Mouse (Mus musculus) CH12.LX (cell line): Measurements from ENCODE around the gene Ugt2b38. TPM values are rescaled to one million over a fixed set of nuclear protein-coding genes. Genes with fewer than 3 reads are reported as not detected.

ENCODE experiments used
- DNase-seq: peaks from one replicate; pipeline ENCODE4 v3.0.0-alpha.2; 2013; ENCODE audit errors: extremely low read depth
- H3K27ac ChIP-seq: 2 replicates; pipeline ENCODE4 v1.5.1; 2012; ENCODE audit warnings: low read depth, mild to moderate bottlenecking, control low read depth, moderate library complexity; ENCODE audit not compliant: insufficient read depth
- H3K27me3 ChIP-seq: replicated peaks from 2 replicates; pipeline ENCODE3; 2012; ENCODE audit warnings: inconsistent platforms
- H3K36me3 ChIP-seq, 2 experiments: replicated peaks in 1 of 2; 2 replicates each; pipeline versions ENCODE3 to v1.6.1; 2012; ENCODE audit warnings: inconsistent platforms in 1 of 2, low read length in 1 of 2, mild to moderate bottlenecking in 1 of 2, mixed read lengths in 1 of 2, moderate library complexity in 1 of 2; ENCODE audit not compliant: control insufficient read depth in 1 of 2, insufficient read depth in 1 of 2
- H3K4me1 ChIP-seq, 2 experiments: 2 replicates each; pipeline ENCODE4 v1.6.1; 2012; ENCODE audit warnings: inconsistent platforms in 1 of 2, moderate library complexity in 1 of 2; ENCODE audit not compliant: insufficient read depth in 2 of 2, control insufficient read depth in 1 of 2
- H3K4me2 ChIP-seq: 2 replicates; pipeline ENCODE4 v1.6.1; 2012; ENCODE audit warnings: low read depth, mild to moderate bottlenecking, control low read depth; ENCODE audit not compliant: poor library complexity, insufficient read depth, severe bottlenecking
- H3K4me3 ChIP-seq, 3 experiments: fragments of 150-350 bp in 1 of 3; sonication (generic) in 1 of 3; replicated peaks in 1 of 3; 2 replicates each; pipeline versions ENCODE3 to v1.5.1; 2011 to 2012; ENCODE audit warnings: low read depth in 2 of 3, low read length in 2 of 3, mild to moderate bottlenecking in 2 of 3, moderate library complexity in 2 of 3, control low read depth in 1 of 3, improper control_type of control experiment in 1 of 3, inconsistent platforms in 1 of 3, mixed read lengths in 1 of 3; ENCODE audit not compliant: poor library complexity in 1 of 3
- H3K79me2 ChIP-seq: replicated peaks from 2 replicates; pipeline ENCODE4 v1.6.1; 2012; ENCODE audit warnings: mild to moderate bottlenecking, moderate library complexity; ENCODE audit not compliant: control insufficient read depth, poor library complexity, insufficient read depth, severe bottlenecking; ENCODE audit errors: extremely low read depth
- H3K9ac ChIP-seq: 2 replicates; pipeline ENCODE4 v1.6.1; 2012; ENCODE audit warnings: low read depth, mild to moderate bottlenecking, control low read depth, moderate library complexity; ENCODE audit not compliant: insufficient read depth
- H3K9me3 ChIP-seq: replicated peaks from 2 replicates; pipeline ENCODE3; 2012; ENCODE audit warnings: low read length, inconsistent platforms, mixed read lengths
- CHD1 ChIP-seq: IDR thresholded peaks from 2 replicates; pipeline ENCODE4 v1.6.1; 2012; ENCODE audit warnings: low read depth, low read length, improper control_type of control experiment, inconsistent platforms
- CHD2 ChIP-seq: IDR thresholded peaks from 2 replicates; pipeline ENCODE4 v1.6.1; 2011; ENCODE audit warnings: low read length, improper control_type of control experiment
- CTCF ChIP-seq, 2 experiments: IDR thresholded peaks in 1 of 2; conservative IDR thresholded peaks in 1 of 2; 2 replicates each; pipeline ENCODE4 v1.5.1; 2011 to 2012; ENCODE audit warnings: low read depth in 2 of 2, low read length in 2 of 2, improper control_type of control experiment in 1 of 2, inconsistent platforms in 1 of 2, mild to moderate bottlenecking in 1 of 2, moderate library complexity in 1 of 2
- EP300 ChIP-seq: IDR thresholded peaks from 2 replicates; pipeline ENCODE4 v1.6.1; 2011; ENCODE audit warnings: low read length, improper control_type of control experiment
- ETS1 ChIP-seq: conservative IDR thresholded peaks from 2 replicates; pipeline ENCODE4 v1.6.1; 2012; ENCODE audit warnings: low read depth, mild to moderate bottlenecking, inconsistent platforms, low read length, improper control_type of control experiment, moderate library complexity
- GABPA ChIP-seq: IDR thresholded peaks from 2 replicates; pipeline ENCODE4 v1.6.1; 2012; ENCODE audit warnings: low read depth, low read length, improper control_type of control experiment, inconsistent platforms; ENCODE audit not compliant: insufficient replicate concordance
- HCFC1 ChIP-seq: IDR thresholded peaks from 2 replicates; pipeline ENCODE4 v1.6.1; 2012; ENCODE audit warnings: low read depth, mild to moderate bottlenecking, inconsistent platforms, low read length, improper control_type of control experiment
- JUN ChIP-seq: IDR thresholded peaks from 2 replicates; pipeline ENCODE4 v1.6.1; 2011; ENCODE audit warnings: low read depth, mild to moderate bottlenecking, low read length, improper control_type of control experiment, moderate library complexity; ENCODE audit not compliant: insufficient read depth
- JUND ChIP-seq: conservative IDR thresholded peaks from 2 replicates; pipeline ENCODE4 v1.6.1; 2011; ENCODE audit warnings: low read depth, low read length, improper control_type of control experiment
- MAX ChIP-seq: IDR thresholded peaks from 2 replicates; pipeline ENCODE4 v1.6.1; 2011; ENCODE audit warnings: low read length, improper control_type of control experiment
- MEF2A ChIP-seq: IDR thresholded peaks from 2 replicates; pipeline ENCODE4 v1.6.1; 2014; ENCODE audit warnings: low read depth, mild to moderate bottlenecking, inconsistent platforms, low read length, improper control_type of control experiment, borderline replicate concordance
- MXI1 ChIP-seq: IDR thresholded peaks from 2 replicates; pipeline ENCODE4 v1.6.1; 2011; ENCODE audit warnings: mild to moderate bottlenecking, low read depth, low read length, improper control_type of control experiment
- PAX5 ChIP-seq: IDR thresholded peaks from 2 replicates; pipeline ENCODE4 v1.6.1; 2012; ENCODE audit warnings: low read length, inconsistent platforms, mixed read lengths
- POLR2A ChIP-seq: IDR thresholded peaks from 2 replicates; pipeline ENCODE4 v1.6.1; 2011; ENCODE audit warnings: low read depth, mild to moderate bottlenecking, improper control_type of control experiment, low read length
- USF1 ChIP-seq: IDR thresholded peaks from 2 replicates; pipeline ENCODE4 v1.6.1; 2014; ENCODE audit warnings: low read depth, mild to moderate bottlenecking, inconsistent platforms, low read length, improper control_type of control experiment
- USF2 ChIP-seq: conservative IDR thresholded peaks from 2 replicates; pipeline ENCODE4 v1.6.1; 2011; ENCODE audit warnings: low read depth, low read length, improper control_type of control experiment
- ZC3H11A ChIP-seq: IDR thresholded peaks from 2 replicates; pipeline ENCODE4 v1.6.1; 2012; ENCODE audit warnings: low read depth, mild to moderate bottlenecking, inconsistent platforms, low read length, improper control_type of control experiment
- ZMIZ1 ChIP-seq: IDR thresholded peaks from 2 replicates; pipeline ENCODE4 v1.6.1; 2012; ENCODE audit warnings: low read depth, mild to moderate bottlenecking, inconsistent platforms, low read length, improper control_type of control experiment
- ZNF384 ChIP-seq: IDR thresholded peaks from 2 replicates; pipeline ENCODE4 v1.6.1; 2012; ENCODE audit warnings: low read depth, low read length, improper control_type of control experiment, inconsistent platforms
- dilution Hi-C: fragments of 300-500 bp; cut with MboI; formaldehyde crosslinking; loops from 2 replicates; pipeline ENCODE4 v1.14.3; 2020; ENCODE audit warnings: low sequenced_read_pairs; ENCODE audit not compliant: extremely low pct_unique_long_range_greater_than_20kb, extremely low pct_ligation_motif_present
- in situ Hi-C: fragments of 300-500 bp; cut with MboI; formaldehyde crosslinking; loops from 3 replicates; pipeline ENCODE4 v1.14.3; 2019; ENCODE audit warnings: low sequenced_read_pairs, low pct_ligation_motif_present, low pct_unique_long_range_greater_than_20kb, mixed read lengths
- polyA plus RNA-seq: library from polyadenylated mRNA; unstranded; fragments of >175 nt; gene quantifications from 2 replicates; pipeline ENCODE4 v1.2.1, GENCODE M21; 2012; ENCODE audit warnings: low read depth; ENCODE audit not compliant: insufficient read length
- total RNA-seq, 2 experiments: library from RNA; depleted of rRNA; stranded (reverse); fragments of 300-350 nt in 1 of 2; fragments of >200 nt in 1 of 2; gene quantifications; 2 replicates each; pipeline ENCODE4 v1.2.3; 2012 to 2014

The Ugt2b38 gene
- total and polyA plus RNA-seq, 3 experiments: not detected

GRCm38 (mm10) chr5:87396968-87397367 lies 27.0 kb downstream of the Ugt2b38 start:
- Histone ChIP-seq H3K36me3 (no peaks in the 10 kb centered on the region), H3K9ac (no peak overlapping the region), H3K79me2 (no peaks in the 10 kb centered on the region), H3K27ac (no peak overlapping the region), H3K4me2 (no peak overlapping the region), H3K4me1 (no peaks in the 10 kb centered on the region), H3K27me3 (no peaks in the 10 kb centered on the region), H3K4me3 (no peak overlapping the region), H3K9me3 (no peaks in the 10 kb centered on the region)
- dilution Hi-C loops (no loop called here), in situ Hi-C loops (no loop called here)
- no peak for DNase-seq
- TF ChIP-seq MEF2A (no peak), ZC3H11A (no peak), USF1 (no peak), GABPA (no peak), EP300 (no peak)

DNA sequence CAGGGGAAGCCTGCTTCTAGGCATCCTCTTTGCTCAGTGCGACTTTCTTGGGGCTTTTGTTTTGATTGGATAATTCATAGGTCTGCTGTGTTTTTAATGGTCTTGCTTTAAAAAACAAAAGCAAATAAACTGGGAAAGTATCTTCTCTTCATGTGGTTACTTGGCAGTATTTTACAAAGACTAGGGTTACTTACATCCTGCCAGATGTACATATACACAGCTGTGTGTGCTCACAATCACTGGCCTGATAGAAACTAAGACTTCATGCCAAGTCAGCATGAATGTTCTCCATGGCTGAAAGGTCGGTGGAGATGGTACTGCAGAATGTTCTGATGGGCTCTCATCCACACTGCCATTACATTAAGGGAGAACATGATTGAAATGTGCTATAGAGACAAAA lies 33.2 kb downstream of the Ugt2b38 start:
- Histone ChIP-seq H3K4me3 (no peak overlapping the region), H3K36me3 (no peaks in the 10 kb centered on the region), H3K4me2 (no peak overlapping the region), H3K79me2 (no peaks in the 10 kb centered on the region), H3K9me3 (no peaks in the 10 kb centered on the region), H3K27me3 (no peaks in the 10 kb centered on the region), H3K4me1 (no peaks in the 10 kb centered on the region), H3K27ac (no peak overlapping the region), H3K9ac (no peak overlapping the region)
- no peak for DNase-seq
- no peak for TF ChIP-seq ZNF384
- dilution Hi-C loops: no loop called here
- in situ Hi-C loops: no loop called here

DNA sequence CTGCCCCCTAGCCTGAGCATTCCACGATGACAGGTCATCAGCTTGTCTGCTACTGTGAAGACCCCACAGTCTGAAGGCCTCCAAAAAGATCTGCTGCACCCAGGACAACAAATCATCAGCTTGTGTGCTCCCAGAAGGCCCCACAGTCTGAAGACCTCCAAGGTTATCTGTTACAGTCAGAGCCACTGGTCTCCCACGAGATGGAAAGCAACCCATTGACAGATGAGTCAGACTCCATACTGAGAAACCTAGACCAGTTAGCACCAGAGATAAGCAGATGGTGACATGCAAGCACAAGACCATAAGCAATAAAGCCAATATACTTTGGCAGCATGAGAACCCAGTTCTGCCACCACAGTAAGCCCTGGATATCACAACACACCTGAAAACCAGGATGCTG lies 43.8 kb downstream of the Ugt2b38 start:
- Histone ChIP-seq H3K4me2 (no peak overlapping the region), H3K9me3 (no peaks in the 10 kb centered on the region), H3K4me1 (no peaks in the 10 kb centered on the region), H3K27ac (no peak overlapping the region), H3K79me2 (no peaks in the 10 kb centered on the region), H3K9ac (no peak overlapping the region), H3K4me3 (no peak overlapping the region), H3K36me3 (no peaks in the 10 kb centered on the region), H3K27me3 (no peaks in the 10 kb centered on the region)
- DNase-seq: no peak
- dilution Hi-C loops: no loop called here
- in situ Hi-C loops: no loop called here
- TF ChIP-seq POLR2A (no peak), ZMIZ1 (no peak), CHD1 (no peak), PAX5 (no peak), ZC3H11A (no peak), HCFC1 (no peak), CTCF (conservative IDR thresholded peaks at IDR 0.05 in 1 of 2, IDR thresholded peaks at IDR 0.05 in 1 of 2; ENCODE audit: low read depth in 2 of 2, low read length in 2 of 2) (no peak), JUND (no peak), JUN (no peak), MXI1 (no peak), CHD2 (no peak), USF2 (no peak), ETS1 (no peak), MAX (no peak)
